Mouse (Mus musculus): ENCODE results near the gene Kif6.

DNA sequence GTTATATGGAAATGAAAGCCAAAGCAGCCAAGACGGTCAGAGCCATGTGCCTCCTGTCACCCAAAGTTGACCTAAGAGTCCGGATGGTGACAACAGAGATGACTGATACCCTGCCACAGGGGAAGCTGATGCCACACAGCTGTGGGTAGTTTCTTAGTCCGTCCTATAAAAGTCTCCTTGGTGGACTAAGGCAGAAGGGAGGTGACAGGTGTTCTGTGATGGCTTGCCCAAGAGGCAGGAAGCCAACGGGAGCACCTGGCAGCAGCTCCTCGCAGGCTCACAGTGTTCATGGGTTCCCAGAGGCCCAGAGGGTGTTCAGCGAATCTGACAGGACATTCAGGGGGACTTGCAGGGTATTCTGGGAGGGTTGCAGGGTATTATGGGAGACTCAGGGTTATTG, 279.5 kb downstream of the Kif6 start:
- TF ChIP-seq CTCF (IDR thresholded peaks at IDR 0.05; ENCODE audit: control insufficient read depth, insufficient read depth, low read length) (no peak), POLR2A (IDR thresholded peaks at IDR 0.05; ENCODE audit: borderline replicate concordance, control insufficient read depth, low read depth, low read length) (no peak)

All from bone marrow, adult 2 months (tissue).